Mouse (Mus musculus) bone marrow, adult 2 months (tissue): ENCODE measurements around the gene Ptprg.

ENCODE experiments used
- CTCF ChIP-seq: fragments of 200-500 bp; IDR thresholded peaks from 2 replicates; pipeline ENCODE4 v1.5.1; 2011; ENCODE audit warnings: low read length, control low read depth; ENCODE audit not compliant: control insufficient read depth, insufficient read depth
- POLR2A ChIP-seq: fragments of 200-500 bp; IDR thresholded peaks from 2 replicates; pipeline ENCODE4 v1.6.1; 2011; ENCODE audit warnings: low read depth, mild to moderate bottlenecking, control low read depth, low read length, borderline replicate concordance; ENCODE audit not compliant: control insufficient read depth

DNA sequence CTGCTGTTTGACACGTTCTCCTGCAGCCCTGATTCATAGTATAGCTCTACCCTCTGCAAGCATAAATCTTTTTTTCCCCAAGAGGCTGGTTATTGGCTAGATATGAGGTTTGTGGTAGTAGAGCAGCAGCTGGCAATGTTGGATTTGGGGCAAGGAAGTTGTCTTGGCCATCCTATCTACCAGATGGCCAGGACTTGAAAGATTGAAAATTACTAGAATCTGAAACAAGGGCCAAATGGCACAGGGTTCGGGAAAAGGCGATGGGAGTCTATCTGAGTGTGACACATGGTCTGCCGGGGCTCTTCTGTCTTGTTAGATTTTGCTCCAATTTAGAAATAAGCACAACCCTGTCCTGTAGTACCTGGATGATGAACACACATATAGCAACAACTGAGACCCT lies 531.7 kb downstream of the Ptprg start:
- TF ChIP-seq CTCF (no peak), POLR2A (no peak)
